Mouse (Mus musculus) stomach, postnatal 0 days (tissue): ENCODE data around the gene Zbtb43.

Source experiments
- CTCF ChIP-seq: IDR thresholded peaks from 2 replicates; pipeline ENCODE4 v1.5.1; 2016; ENCODE audit warnings: antibody characterized with exemption, low read depth, mild to moderate bottlenecking, moderate library complexity
- EP300 ChIP-seq: optimal IDR thresholded peaks from 2 replicates; pipeline ENCODE3; 2016; ENCODE audit warnings: antibody characterized with exemption

DNA sequence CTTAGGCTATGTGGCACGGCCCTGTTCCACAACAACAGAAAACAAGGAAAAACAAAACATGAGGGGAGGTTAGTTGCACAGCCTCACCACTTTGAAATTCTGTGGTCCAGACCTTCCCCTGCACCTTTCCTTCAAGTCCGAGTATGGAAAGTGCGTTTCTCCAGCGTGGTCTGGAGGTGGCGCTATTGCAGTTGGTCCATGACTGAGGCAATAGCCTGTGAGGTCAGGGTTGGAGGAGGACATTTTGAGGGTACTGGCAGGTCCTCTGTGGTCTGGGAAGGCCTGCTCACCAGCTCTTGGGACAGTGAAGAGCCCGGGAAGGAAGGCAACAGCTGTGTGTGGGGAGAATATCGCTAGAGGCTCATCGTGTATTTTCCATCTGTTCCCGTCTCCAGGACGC is 21.2 kb upstream of the Zbtb43 start:
- no peak for TF ChIP-seq EP300
- TF ChIP-seq CTCF: peak; percentile 66
